Mouse (Mus musculus): Measurements from ENCODE around the gene Xrra1. TPM values are rescaled to one million over a fixed set of nuclear protein-coding genes. Genes with fewer than 3 reads are reported as not detected.

The Xrra1 gene
- polyA plus RNA-seq, 1 experiment from 2014 or later, result 0.37 TPM

GRCm38 (mm10) chr7:99915511-99915910 lies 56.6 kb downstream of the Xrra1 start:
- Histone ChIP-seq H3K4me1 (replicated peaks; ENCODE audit: control insufficient read depth, insufficient read depth, low read length) (peaks cover 9% of the 10 kb centered on the region), H3K9ac (ENCODE audit: low read depth, low read length) (no peak overlapping the region), H3K36me3 (ENCODE audit: control insufficient read depth, insufficient read depth, low read length) (no peaks in the 10 kb centered on the region), H3K4me3 (ENCODE audit: low read depth, low read length) (no peak overlapping the region), H3K27ac (ENCODE audit: low read depth, low read length) (no peak overlapping the region), H3K9me3 (ENCODE audit: control insufficient read depth, low read length) (no peaks in the 10 kb centered on the region), H3K27me3 (ENCODE audit: control insufficient read depth, insufficient read depth, low read length) (0 out of 2 replicates have a peak, but pooled peaks cover 6% of the 10 kb centered on the region), H3K4me2 (replicated peaks; ENCODE audit: low read depth, low read length) (no peak overlapping the region)
- ATAC-seq (ENCODE audit: low FRiP score) (no peak), DNase-seq (ENCODE audit: low spot score) (no peak)
- 88% methylated on average over 2 of the region's 2 CpGs for WGBS

- peaks cover 9% of the 10 kb centered on the region for H3K4me1 ChIP-seq (replicated peaks; ENCODE audit: control insufficient read depth, insufficient read depth, low read length)
- 5% methylated on average over 22 of the region's 22 CpGs for WGBS
- peak overlapping the region; percentile 43 for H3K9ac ChIP-seq (ENCODE audit: low read depth, low read length)
- H3K27me3 ChIP-seq (ENCODE audit: control insufficient read depth, insufficient read depth, low read length), result 0 out of 2 replicates have a peak, but pooled peaks cover 6% of the 10 kb centered on the region
- ATAC-seq (ENCODE audit: low FRiP score) (peak; percentile 56), DNase-seq (ENCODE audit: low spot score) (peak; percentile 78)
- H3K4me3 ChIP-seq (ENCODE audit: low read depth, low read length), result peak overlapping the region; percentile 26
- peak overlapping the region; percentile 79 for H3K4me2 ChIP-seq (replicated peaks; ENCODE audit: low read depth, low read length)
- no peak overlapping the region for H3K27ac ChIP-seq (ENCODE audit: low read depth, low read length)
- H3K9me3 ChIP-seq (ENCODE audit: control insufficient read depth, low read length), result no peaks in the 10 kb centered on the region
- no peaks in the 10 kb centered on the region for H3K36me3 ChIP-seq (ENCODE audit: control insufficient read depth, insufficient read depth, low read length)
Measured at GRCm38 (mm10) chr7:99916741-99917319, 57.9 kb downstream of the Xrra1 start.

GRCm38 (mm10) chr7:99917320-99917844 lies 58.5 kb downstream of the Xrra1 start:
- Histone ChIP-seq H3K4me3 (ENCODE audit: low read depth, low read length) (peak overlapping the region; percentile 26), H3K27ac (ENCODE audit: low read depth, low read length) (no peak overlapping the region)
- 2% methylated on average over 36 of the region's 36 CpGs for WGBS

GRCm38 (mm10) chr7:99919164-99919563 lies 60.2 kb downstream of the Xrra1 start:
- DNase-seq (ENCODE audit: low spot score) (no peak), ATAC-seq (ENCODE audit: low FRiP score) (no peak)
- Histone ChIP-seq H3K27ac (ENCODE audit: low read depth, low read length) (no peak overlapping the region), H3K4me1 (replicated peaks; ENCODE audit: control insufficient read depth, insufficient read depth, low read length) (peaks cover 9% of the 10 kb centered on the region), H3K36me3 (ENCODE audit: control insufficient read depth, insufficient read depth, low read length) (no peaks in the 10 kb centered on the region), H3K9ac (ENCODE audit: low read depth, low read length) (no peak overlapping the region), H3K4me3 (ENCODE audit: low read depth, low read length) (no peak overlapping the region), H3K9me3 (ENCODE audit: control insufficient read depth, low read length) (no peaks in the 10 kb centered on the region), H3K27me3 (ENCODE audit: control insufficient read depth, insufficient read depth, low read length) (0 out of 2 replicates have a peak, but pooled peaks cover 6% of the 10 kb centered on the region), H3K4me2 (replicated peaks; ENCODE audit: low read depth, low read length) (no peak overlapping the region)
- WGBS, result 92% methylated on average over 2 of the region's 2 CpGs

More at GRCm38 (mm10) chr7:99917320-99917844, 58.5 kb downstream of the Xrra1 start:
- DNase-seq (ENCODE audit: low spot score) (peak; percentile 54), ATAC-seq (ENCODE audit: low FRiP score) (peak; percentile 67)
- H3K36me3 ChIP-seq (ENCODE audit: control insufficient read depth, insufficient read depth, low read length), result no peaks in the 10 kb centered on the region
- peak overlapping the region; percentile 43 for H3K9ac ChIP-seq (ENCODE audit: low read depth, low read length)
- 0 out of 2 replicates have a peak, but pooled peaks cover 6% of the 10 kb centered on the region for H3K27me3 ChIP-seq (ENCODE audit: control insufficient read depth, insufficient read depth, low read length)
- no peaks in the 10 kb centered on the region for H3K9me3 ChIP-seq (ENCODE audit: control insufficient read depth, low read length)
- peaks cover 9% of the 10 kb centered on the region for H3K4me1 ChIP-seq (replicated peaks; ENCODE audit: control insufficient read depth, insufficient read depth, low read length)
- H3K4me2 ChIP-seq (replicated peaks; ENCODE audit: low read depth, low read length), result peak overlapping the region; percentile 79

GRCm38 (mm10) chr7:99919971-99920370 lies 61.1 kb downstream of the Xrra1 start:
- DNase-seq (ENCODE audit: low spot score) (no peak), ATAC-seq (ENCODE audit: low FRiP score) (no peak)
- H3K27ac ChIP-seq (ENCODE audit: low read depth, low read length), result no peak overlapping the region
- H3K4me2 ChIP-seq (replicated peaks; ENCODE audit: low read depth, low read length), result no peak overlapping the region
- H3K9me3 ChIP-seq (ENCODE audit: control insufficient read depth, low read length), result no peaks in the 10 kb centered on the region
- H3K4me3 ChIP-seq (ENCODE audit: low read depth, low read length), result no peak overlapping the region
- no peaks in the 10 kb centered on the region for H3K36me3 ChIP-seq (ENCODE audit: control insufficient read depth, insufficient read depth, low read length)
- H3K4me1 ChIP-seq (replicated peaks; ENCODE audit: control insufficient read depth, insufficient read depth, low read length), result peaks cover 9% of the 10 kb centered on the region
- 0 out of 2 replicates have a peak, but pooled peaks cover 6% of the 10 kb centered on the region for H3K27me3 ChIP-seq (ENCODE audit: control insufficient read depth, insufficient read depth, low read length)
- WGBS, result 92% methylated on average over 6 of the region's 6 CpGs
- no peak overlapping the region for H3K9ac ChIP-seq (ENCODE audit: low read depth, low read length)

GRCm38 (mm10) chr7:99920416-99920815 lies 61.5 kb downstream of the Xrra1 start:
- Histone ChIP-seq H3K4me3 (ENCODE audit: low read depth, low read length) (no peak overlapping the region), H3K27me3 (ENCODE audit: control insufficient read depth, insufficient read depth, low read length) (0 out of 2 replicates have a peak, but pooled peaks cover 6% of the 10 kb centered on the region), H3K9me3 (ENCODE audit: control insufficient read depth, low read length) (no peaks in the 10 kb centered on the region), H3K9ac (ENCODE audit: low read depth, low read length) (no peak overlapping the region), H3K36me3 (ENCODE audit: control insufficient read depth, insufficient read depth, low read length) (no peaks in the 10 kb centered on the region), H3K4me2 (replicated peaks; ENCODE audit: low read depth, low read length) (no peak overlapping the region), H3K4me1 (replicated peaks; ENCODE audit: control insufficient read depth, insufficient read depth, low read length) (peaks cover 9% of the 10 kb centered on the region), H3K27ac (ENCODE audit: low read depth, low read length) (no peak overlapping the region)
- ATAC-seq (ENCODE audit: low FRiP score) (no peak), DNase-seq (ENCODE audit: low spot score) (no peak)
- WGBS, result 81% methylated on average over 2 of the region's 2 CpGs

GRCm38 (mm10) chr7:99926916-99927714 lies 68.2 kb downstream of the Xrra1 start:
- no peaks in the 10 kb centered on the region for H3K4me1 ChIP-seq (replicated peaks; ENCODE audit: control insufficient read depth, insufficient read depth, low read length)
- no peaks in the 10 kb centered on the region for H3K27me3 ChIP-seq (ENCODE audit: control insufficient read depth, insufficient read depth, low read length)
- no peak overlapping the region for H3K4me2 ChIP-seq (replicated peaks; ENCODE audit: low read depth, low read length)
- DNase-seq (ENCODE audit: low spot score), result peak; percentile 68
- ATAC-seq (ENCODE audit: low FRiP score), result no peak
- no peaks in the 10 kb centered on the region for H3K9me3 ChIP-seq (ENCODE audit: control insufficient read depth, low read length)
- H3K36me3 ChIP-seq (ENCODE audit: control insufficient read depth, insufficient read depth, low read length), result no peaks in the 10 kb centered on the region
- no peak overlapping the region for H3K4me3 ChIP-seq (ENCODE audit: low read depth, low read length)
- H3K27ac ChIP-seq (ENCODE audit: low read depth, low read length), result no peak overlapping the region
- WGBS, result 80% methylated on average over 10 of the region's 10 CpGs
- no peak overlapping the region for H3K9ac ChIP-seq (ENCODE audit: low read depth, low read length)

GRCm38 (mm10) chr7:99935758-99936157 lies 76.8 kb downstream of the Xrra1 start:
- WGBS, result 78% methylated on average over 1 of the region's 1 CpGs
- DNase-seq (ENCODE audit: low spot score), result no peak
- no peak for ATAC-seq (ENCODE audit: low FRiP score)

More at GRCm38 (mm10) chr7:99935758-99936157, 76.8 kb downstream of the Xrra1 start:
- Histone ChIP-seq H3K27ac (ENCODE audit: low read depth, low read length) (no peak overlapping the region), H3K4me1 (replicated peaks; ENCODE audit: control insufficient read depth, insufficient read depth, low read length) (no peaks in the 10 kb centered on the region), H3K9me3 (ENCODE audit: control insufficient read depth, low read length) (no peaks in the 10 kb centered on the region), H3K9ac (ENCODE audit: low read depth, low read length) (no peak overlapping the region), H3K36me3 (ENCODE audit: control insufficient read depth, insufficient read depth, low read length) (0 out of 2 replicates have a peak, but pooled peaks cover 3% of the 10 kb centered on the region), H3K27me3 (ENCODE audit: control insufficient read depth, insufficient read depth, low read length) (no peaks in the 10 kb centered on the region), H3K4me3 (ENCODE audit: low read depth, low read length) (no peak overlapping the region), H3K4me2 (replicated peaks; ENCODE audit: low read depth, low read length) (no peak overlapping the region)

Data from hindbrain, embryonic 11.5 days (tissue).